Mouse (Mus musculus): Measurements from ENCODE around the gene Actr3b.
"Not testable (repeated sequence)": the region's sequence is repeated elsewhere in the genome, so short reads cannot be mapped to it uniquely, and the experiment has no call there.

Gene Actr3b

DNA sequence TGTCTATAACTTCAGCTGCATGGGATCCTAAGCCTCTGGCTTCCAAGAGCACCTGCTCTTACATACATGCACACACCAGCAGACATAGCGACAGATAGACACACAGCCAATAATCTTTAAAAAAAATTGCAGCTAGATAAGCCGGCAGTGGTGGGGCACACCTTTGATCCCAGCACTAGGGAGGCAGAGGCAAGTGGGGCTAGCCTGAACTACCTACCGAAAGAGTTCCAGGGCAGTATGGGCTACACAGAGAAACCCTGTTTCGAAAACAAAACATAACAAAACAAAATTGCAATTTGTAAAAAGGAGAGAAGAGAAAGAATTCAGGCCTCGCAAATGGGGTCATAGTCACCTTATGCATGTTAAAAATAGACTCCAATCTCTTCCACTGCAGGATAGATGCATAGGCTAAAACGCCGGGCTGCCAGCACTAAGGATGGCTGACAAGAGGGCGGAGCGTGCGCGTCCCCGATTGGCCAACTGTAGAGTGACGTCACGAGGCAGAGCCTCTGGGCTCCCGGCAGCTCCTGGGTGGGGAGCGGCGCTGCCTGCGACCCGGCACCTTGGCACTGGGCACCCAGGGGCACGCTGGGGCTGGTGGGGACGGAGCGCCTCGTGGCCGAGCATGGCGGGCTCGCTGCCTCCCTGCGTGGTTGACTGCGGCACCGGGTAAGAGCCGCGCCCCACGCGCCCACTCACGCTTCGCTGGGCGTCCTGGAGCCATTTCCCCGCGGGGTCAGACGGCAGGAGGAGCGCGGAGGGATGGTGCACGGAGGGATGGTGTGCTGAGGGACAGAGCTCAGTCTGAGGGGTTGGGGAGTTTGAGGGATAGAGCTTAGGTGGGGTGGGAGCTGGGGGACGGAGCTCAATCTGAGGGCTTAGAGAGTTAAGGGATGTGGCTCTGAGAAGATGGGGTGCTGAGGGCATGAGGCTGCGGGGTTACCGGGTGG lies at the start of gene Actr3b:
TSS of gene Actr3b (plus strand) at position 538 of the 950 bp plus-strand sequence.
- peak; percentile 74 to 75 for DNase-seq

DNA sequence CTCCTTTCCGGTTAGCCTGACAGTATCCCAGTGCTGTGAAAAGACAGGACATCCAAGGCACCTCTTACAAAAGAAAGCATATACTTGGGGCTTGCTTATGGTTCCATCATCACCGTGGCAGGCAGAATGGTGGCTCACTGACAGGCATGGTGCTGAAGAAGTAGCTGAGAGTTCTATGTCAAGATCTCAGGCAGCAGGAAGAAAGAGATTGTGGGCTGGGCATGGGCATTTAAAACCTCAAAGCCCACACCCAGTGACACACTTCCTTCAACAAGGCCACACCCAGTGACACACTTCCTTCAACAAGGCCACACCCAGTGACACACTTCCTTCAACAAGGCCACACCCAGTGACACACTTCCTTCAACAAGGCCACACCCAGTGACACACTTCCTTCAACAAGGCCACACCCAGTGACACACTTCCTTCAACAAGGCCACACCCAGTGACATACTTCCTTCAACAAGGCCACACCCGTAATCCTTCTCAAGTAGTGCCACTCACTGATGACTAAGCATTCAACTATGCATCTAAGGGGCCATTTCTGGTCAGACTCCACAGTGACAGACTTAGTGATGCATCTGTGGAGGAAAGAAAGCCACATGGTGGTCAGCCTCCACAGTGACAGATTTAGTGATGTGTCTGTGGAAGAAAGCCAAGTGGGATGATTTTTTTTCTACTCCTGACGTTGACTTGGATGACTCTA lies 46.6 kb upstream of the Actr3b start:
- not testable (repeated sequence) for DNase-seq

DNA sequence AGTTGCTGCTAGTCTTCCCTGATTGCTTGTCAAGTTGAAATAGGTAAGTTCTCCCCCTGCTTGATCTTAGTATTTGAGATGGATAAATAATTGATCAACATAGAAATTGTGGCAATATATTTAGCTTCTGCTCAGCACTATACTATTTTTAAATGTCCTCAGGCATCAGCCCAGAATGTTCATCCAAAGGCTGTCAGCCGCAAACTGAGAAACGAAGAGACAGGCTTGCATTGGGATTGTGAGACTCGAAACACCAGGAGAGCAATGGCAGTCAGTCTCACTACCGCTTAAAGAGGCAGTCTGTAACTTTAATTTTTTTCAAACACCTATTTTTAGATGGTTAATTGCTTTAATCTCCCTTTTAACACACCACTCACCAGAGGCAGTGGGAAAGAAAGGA lies 40.4 kb upstream of the Actr3b start:
- DNase-seq = no peak

DNA sequence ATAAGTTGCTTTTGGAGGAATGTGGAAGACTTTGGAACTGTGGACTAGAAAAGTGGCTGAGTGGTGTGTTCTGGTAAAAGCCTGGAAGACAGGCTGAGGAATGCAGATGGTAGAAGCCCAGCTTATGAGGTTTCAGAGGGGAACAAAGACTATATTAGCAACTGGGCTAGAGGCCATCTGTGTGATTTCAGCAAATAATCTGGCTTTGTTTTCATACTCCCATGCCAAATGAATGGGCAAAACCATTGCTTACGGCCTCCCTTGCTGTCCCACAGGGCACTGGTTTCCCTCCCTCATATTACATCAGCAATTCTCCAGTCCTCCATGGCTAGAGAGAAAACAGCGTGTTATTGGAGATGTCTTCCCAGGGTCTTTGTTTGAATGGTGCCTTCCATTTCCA lies 36.8 kb upstream of the Actr3b start:
- DNase-seq = no peak

DNA sequence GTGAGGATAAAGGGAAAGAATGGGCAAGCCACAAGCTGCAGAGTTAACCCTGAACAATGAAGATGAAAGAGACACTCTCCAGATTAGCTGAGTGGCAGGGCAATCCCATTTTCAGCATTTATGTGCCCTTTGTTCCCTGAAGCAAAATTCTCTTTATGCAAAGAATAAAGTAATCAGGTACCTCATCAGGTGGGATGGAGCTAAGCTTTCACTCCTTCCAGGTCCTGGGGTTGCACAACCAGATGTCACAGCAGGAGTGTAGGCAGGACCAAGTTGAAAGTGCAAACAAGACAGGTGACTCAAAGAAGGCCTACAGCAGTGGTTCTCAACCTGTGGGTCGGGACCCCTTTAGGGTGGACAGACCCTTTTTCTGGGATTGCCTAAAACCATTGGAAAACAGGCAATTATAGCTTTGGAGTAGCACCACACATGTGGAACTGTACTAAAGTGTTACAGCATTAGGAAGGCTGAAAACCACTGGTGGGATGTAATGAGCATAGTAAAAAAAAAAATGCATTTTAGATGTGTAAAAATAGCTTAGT lies 35.6 kb upstream of the Actr3b start:
- no peak for DNase-seq

DNA sequence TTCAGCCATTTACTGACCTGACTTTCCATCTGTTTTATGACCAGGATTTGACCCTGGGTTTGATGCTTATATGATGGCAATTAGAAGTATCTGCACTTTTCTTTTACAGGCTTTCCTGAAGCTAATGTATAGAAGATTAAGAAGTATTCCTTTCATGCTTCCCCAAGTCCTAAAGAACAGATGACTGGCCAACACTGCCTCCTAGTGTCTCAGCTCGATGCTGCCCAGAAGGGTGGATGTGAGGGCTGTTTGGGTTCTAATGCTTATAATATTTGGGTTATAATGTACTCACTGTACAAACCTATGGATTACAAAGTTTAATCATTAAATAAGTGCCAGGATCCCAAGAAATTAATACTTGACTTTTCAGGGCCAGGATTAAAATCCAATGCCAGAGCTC lies 25.5 kb upstream of the Actr3b start:
- DNase-seq = peak in 1 of 2 experiments; percentile 37

DNA sequence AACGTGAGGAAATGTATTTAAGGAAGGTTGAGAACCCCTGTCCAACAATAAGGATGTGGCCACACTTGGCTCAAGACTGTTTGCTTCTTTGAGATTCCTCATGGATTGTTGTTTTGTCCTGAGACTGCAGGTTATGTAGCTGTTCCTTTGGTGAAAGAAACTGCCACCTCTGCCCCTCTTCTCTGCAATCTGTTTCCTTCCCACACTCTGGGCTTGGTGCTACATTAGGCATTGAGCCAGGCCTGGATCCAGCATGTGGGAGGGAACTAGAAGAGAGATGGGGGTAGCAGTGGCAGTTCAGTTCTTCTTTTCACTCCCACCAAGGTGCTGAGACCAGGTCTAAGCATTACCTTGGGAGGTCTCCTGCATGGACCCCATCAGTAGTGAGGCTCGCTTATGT lies 23.9 kb upstream of the Actr3b start:
- DNase-seq = no peak

DNA sequence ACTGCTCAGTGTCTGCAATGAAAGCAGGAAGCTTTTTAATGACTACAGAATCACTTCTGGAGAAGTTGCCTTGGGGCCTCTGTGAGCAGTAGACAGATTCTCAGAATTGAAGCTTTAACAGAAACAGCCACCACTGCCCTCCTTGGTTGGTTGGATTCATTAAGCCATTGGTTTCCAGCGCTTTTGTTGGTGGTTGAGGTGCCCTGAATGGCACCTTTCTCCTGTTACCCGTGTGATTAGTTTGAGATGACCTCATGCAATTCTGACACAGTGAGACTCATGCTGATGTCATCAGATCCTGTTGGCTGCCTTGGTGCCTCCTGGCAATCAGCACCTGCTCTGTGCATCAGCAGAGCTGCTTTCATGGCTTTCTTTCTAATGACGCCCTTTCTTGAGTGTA lies 21.3 kb upstream of the Actr3b start:
- no peak for DNase-seq

DNA sequence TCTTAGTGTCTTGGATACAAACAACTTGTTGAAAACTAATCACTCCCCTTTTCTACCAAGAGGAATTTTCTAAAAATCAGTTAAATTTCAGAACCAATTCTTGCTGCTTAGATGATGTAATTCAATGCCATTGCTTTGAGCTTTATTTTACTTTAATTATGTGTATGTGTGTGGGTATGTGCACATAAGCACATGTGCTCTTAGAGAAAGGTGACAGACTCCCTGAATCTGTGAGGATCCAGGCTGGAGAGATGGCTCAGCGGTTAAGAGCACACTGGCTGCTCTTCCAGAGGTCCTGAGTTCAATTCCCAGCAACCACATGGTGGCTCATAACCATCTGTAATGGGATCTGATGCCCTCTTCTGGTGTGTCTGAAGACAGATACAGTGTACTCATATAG lies 20.9 kb upstream of the Actr3b start:
- not testable (repeated sequence) for DNase-seq

DNA sequence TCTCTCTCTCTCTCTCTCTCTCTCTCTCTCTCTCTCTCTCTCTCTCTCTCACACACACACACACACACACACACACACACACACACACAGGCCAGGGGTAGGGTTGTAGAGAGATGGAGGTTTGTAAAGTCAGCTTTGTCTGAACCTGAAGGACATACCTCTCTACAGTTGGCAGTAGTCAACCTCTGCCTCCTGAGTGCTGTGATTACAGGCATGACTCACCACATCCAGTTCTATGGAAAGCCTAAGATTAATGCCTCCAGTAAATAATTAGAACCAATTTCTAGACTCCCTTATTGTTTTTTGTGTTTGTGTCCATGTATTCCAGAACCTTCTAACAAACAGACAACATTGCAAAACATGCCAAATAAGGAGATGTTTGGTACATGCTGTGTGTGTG lies 11.9 kb upstream of the Actr3b start:
- DNase-seq = no peak

DNA sequence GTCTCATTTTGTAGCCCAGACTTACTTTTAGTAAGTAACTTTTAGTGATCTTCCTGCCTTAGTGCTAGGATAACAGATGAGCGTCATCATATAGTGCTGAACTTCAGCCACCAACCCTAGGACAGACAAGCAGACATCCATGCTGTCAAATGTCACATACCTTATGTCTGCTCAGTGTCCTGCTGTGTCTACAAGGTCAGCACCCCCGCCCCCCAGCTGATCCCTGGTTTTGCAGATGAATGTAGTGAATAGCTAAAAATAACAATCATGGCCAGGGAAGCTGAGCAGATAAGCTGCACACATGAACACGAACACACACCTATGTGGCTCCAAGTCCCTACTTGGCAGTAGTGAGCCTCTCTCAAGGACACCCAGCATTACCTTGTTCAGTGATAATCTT lies 11.2 kb upstream of the Actr3b start:
- DNase-seq = no peak

DNA sequence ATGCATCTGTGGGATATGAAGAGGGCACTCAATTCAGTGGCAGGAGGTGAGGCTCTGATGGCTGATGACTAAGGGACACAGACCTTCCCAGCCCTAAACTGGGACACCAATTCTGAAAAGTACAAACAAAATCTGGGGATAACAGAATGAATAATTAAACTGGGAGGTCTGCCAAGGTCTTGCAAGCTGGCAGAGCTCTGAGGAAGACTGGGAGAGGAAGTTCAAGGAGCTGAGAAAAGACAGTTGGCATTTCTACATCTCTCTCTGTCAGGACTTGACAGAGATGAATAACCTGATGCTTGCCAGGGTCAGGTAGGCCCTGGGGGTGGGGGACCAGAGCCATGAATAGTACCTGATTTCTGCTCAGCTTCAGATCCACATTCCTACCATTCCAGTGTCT lies 8.2 kb upstream of the Actr3b start:
- no peak for DNase-seq

DNA sequence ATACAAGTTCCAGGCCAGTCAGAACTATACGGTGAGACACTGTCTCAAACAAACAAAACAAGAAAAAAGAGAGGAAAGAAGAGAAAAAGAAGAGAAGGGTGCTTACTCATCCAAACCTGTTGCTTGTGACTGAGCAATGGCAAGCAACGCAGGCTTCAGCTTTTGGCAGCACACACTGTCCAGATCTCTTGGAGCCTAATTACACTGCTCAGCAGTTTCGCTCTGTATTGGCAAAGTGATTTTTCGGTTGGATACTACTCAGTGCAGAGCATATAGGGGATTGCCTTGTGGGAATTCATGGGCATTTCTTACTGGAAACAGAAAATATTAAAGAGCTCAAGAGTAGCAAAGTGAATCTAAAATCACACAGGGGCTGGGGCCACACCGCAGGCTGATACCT lies 6.9 kb upstream of the Actr3b start:
- DNase-seq = no peak

DNA sequence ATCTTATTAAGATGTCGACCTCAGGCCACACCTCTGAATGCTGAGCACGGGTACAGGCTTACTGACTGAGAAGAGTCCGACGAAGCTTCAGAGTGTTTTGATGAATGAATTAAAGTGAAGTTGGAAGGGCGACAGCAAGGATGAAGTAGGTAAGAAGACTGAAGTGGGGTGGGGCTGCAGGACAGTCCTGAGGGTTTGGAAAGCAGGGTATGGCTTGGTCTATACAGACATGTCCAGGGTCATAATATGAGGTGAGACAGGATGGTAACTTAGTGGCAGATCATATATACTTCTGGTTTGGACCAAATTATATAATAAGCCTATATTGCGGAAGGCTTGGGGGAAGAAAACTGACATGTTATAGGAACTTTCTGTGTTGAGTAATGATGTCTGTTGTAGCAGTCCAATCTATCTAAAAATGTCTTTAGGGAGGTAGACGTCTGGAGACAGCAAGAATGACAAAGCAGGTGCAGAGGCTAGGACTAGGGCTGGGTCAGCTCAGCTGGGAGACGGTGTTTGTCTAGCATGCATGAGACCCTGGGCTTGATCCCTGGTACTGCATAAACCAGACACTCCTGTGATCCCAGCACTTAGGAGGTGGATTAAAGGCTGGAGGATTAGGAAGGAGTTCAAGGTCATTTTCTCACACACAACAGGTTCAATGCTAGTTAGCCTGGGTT lies 6.1 kb upstream of the Actr3b start:
- DNase-seq = no peak

DNA sequence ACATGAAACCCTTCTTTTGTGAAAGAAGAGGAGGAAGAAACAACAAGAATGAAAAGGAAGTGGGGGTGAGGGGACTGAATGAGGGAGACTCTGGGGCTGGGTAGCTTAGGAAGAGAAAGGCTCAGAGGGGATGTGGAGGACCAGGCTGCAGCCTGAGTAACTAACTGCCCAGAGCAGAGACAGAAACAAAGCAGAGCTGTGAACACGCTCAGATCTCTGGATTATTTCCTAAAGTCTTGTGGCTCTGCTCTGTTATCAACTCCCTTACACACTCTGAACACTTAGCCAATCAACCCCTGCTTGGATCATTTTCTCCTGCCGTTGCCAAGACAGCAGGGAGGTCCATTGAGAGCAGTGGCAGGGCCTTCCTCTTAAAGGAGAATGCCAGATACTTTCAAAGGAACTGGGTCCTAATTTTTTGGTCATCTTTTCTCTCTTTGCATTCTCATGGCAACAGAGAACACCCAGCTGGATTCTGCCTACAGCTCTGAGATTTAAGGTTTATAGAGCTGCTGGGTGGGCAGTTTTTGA lies 5.5 kb upstream of the Actr3b start:
- no peak for DNase-seq

DNA sequence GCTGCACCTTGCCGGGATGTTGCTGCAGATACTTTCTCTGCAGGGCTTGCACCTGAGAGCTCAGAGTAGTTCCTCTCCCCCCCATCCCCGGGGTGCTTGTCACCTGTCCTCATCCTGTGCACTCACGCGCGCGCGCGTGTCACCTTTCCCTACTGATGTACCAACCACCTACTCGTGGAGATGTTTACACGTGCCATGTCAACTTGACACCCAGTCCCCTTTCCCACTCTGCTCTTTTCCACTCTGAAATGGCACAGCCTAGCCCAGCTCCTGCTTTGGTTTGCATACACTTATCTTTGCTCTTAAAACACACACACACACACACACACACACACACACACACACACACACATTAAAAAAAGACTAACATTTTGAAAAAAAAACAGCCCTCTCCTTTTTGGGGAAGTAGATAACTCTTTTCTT lies 624 bp downstream of the Actr3b start:
- DNase-seq = peak; percentile 10 to 25

DNA sequence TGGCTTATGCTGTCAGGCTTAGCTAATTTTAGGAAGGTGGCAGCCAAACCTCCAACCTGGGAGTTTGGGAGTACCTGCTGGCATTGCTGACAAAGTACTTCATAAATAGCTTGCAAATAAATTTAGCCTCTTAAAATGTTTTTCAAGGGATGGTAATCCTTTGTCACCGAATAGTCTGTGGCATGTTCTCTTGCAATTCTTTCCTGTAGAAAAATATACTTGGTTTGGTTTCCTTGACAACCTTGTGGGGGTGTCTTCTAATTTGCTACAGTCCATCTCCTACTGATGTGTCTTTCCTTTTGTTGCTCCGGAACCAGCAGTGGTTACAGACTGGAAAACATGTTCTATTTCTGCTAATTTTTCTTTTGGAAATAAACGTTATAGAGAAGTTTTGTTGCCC lies 1.1 kb downstream of the Actr3b start:
- no peak for DNase-seq

DNA sequence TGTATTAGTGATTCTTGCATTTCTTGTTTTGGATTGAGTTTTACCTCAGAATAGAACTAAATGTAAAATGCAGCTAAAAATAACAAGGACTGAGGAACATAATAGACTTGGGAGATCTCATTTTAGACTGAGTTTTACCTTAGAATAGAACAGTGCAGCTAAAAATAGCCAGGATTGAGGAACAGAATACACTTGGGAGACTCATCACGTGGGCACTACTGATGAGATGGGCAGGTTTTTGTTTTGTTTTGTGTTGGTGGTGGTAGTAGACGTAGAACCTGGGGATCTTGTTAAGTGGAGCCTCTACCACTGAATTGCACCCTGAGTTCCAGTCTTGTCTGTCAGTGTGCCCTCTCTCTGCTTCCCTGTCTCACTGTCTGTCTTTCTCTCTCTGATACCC lies 2.1 kb downstream of the Actr3b start:
- DNase-seq = no peak

DNA sequence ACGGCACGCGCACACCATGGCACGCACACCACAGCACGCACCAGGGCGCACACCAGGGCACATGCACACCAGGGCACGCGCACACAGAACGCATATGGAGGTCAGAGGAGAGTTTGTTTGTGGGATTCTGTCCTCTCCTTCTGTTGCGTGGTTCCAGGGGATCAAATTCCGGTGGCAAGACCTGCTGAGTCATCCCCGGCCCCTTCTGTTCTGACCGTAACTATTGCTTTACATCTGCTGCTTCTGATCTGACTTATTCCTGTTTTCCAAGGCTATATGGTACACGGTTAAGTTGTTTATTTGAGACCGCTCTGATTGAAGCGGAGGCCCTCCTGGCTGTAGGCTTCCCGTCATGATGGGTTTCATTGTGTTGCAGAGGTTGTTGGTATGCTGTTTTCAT lies 9.2 kb downstream of the Actr3b start:
- no peak for DNase-seq

DNA sequence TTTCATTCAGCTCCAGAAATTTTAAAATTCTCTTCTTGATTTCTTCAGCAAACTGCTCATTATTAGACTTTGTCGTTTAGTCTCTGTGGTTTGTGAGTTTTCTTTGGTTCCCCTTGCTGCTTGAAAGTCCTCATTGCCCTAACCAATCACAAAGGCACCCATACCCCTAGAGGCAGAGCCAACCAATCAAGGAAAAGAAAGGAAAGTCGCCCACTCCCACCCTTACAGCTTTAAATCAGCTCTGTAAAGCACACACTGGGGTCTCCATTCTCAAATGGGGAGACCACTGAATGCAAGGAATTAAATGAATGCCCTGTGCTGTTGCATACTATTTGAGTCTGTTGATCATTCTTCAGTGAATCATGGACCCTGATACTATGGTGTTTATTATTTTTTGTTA lies 9.6 kb downstream of the Actr3b start:
- DNase-seq = no peak

DNA sequence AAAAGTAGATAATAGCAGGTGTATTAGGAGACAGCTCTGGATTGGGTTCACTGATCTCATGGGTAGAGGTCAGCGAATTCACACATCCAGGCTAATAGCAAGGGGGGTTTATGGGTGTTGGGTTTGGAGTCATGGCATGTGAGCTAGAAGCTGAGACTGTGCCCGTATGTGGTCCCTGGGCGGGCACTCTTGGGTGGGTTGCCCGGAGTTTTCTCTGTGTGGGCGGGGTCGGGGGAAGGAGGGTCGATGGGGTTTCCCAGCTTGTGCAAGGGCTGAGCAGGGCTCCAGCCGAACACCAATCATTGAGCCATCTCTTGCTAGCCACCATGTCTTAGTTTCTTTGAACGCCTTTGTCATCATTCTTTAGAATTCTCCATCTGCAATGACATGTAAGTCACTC lies 12.7 kb downstream of the Actr3b start:
- no peak for DNase-seq

DNA sequence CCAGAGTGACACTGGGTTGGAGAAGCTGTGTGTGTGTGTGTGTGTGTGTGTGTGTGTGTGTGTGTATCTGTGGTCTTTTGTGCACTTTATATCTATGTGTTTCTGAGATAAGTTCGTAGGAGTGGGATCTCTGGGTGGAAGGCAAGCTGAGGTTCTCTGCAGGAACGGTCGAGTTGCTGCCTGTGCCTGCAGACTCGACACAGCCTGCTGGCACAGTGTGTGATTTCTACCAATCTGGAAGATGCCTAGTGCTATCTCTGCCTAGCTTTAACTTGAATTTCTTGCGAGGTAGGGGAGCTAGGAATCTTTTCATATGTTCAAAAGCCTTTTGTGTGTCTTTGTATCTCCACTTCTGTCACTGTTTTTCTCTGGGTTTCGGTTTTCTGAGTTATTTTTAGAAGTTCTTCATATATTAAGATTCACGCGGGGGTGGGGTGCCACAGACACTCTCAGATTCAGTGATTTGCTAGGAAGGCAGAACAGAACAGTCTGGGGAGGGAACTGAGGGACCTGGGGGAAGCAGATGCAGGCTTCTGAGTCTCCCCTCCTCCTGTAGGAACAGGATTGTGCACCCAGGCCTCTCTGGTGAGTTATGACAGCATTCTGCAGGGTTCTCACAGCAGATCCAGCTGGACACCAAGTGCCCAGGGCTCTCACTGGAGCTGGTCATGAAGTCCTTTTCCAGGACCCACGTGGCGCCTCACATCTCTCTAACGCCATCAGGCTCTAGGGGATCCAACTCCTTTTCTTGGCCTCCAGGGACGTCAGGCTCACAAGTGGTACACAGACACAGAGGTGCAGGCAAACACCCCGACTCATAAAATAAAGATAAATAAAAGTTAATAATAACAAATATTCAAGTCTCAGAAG lies 14.4 kb downstream of the Actr3b start:
- peak in 1 of 2 experiments; percentile 6 for DNase-seq

All from spleen, adult 18-20 months (tissue).